ENCODE assay signal across 16 mouse cellular contexts in genomic region chr1:32626060-32626459, GRCm38 (mm10).
"Had no signal": no experiment of that assay in that cellular context is flagged by ENCODE, and none has a peak within 500 bp of the region (broad histone marks: within the 10 kb centered on the region; RNA-seq: fewer than 3 reads in every experiment).

No protein-coding gene starts in this region.

- H3K4me2 ChIP-seq: liver, embryonic 15.5 days; lung, embryonic 15.5 days; midbrain, embryonic 13.5 days; midbrain, embryonic 15.5 days; neural tube, embryonic 12.5 days had no signal

- H3K4me1 ChIP-seq: liver, embryonic 15.5 days; lung, embryonic 15.5 days; megakaryocyte, embryonic 14.5 days; midbrain, embryonic 13.5 days; midbrain, embryonic 15.5 days; neural tube, embryonic 12.5 days had no signal

- H3K4me3 ChIP-seq: liver, embryonic 15.5 days; lung, embryonic 15.5 days; megakaryocyte, embryonic 14.5 days; midbrain, embryonic 13.5 days; midbrain, embryonic 15.5 days; neural tube, embryonic 12.5 days had no signal

- ATAC-seq: liver, postnatal 0 days; lung, postnatal 0 days; midbrain, embryonic 13.5 days; midbrain, embryonic 15.5 days had no signal

- H3K9ac ChIP-seq: liver, embryonic 15.5 days; liver, postnatal 0 days; lung, embryonic 15.5 days; midbrain, embryonic 13.5 days; midbrain, embryonic 15.5 days; neural tube, embryonic 12.5 days had no signal

- DNase-seq: liver, postnatal 0 days; lung, adult 2 months; lung, postnatal 14 days; lung, postnatal 36 days; right cerebral cortex, postnatal 14 days; thymus, adult 18-20 months; thymus, postnatal 14 days; thymus, postnatal 36 days had no signal

- H3K36me3 ChIP-seq: liver, embryonic 15.5 days; lung, embryonic 15.5 days; midbrain, embryonic 13.5 days; midbrain, embryonic 15.5 days; neural tube, embryonic 12.5 days had no signal

- H3K9me3 ChIP-seq: liver, embryonic 15.5 days; lung, embryonic 15.5 days; megakaryocyte, embryonic 14.5 days; midbrain, embryonic 13.5 days; midbrain, embryonic 15.5 days; neural tube, embryonic 12.5 days had no signal

- H3K27ac ChIP-seq: liver, embryonic 15.5 days; lung, embryonic 15.5 days; macrophage; midbrain, embryonic 13.5 days; midbrain, embryonic 15.5 days; neural tube, embryonic 12.5 days had no signal

- H3K27me3 ChIP-seq: liver, embryonic 15.5 days; lung, embryonic 15.5 days; megakaryocyte, embryonic 14.5 days; midbrain, embryonic 13.5 days; midbrain, embryonic 15.5 days; neural tube, embryonic 12.5 days had no signal
